Mouse (Mus musculus) gastrocnemius, postnatal 4 days (tissue): ENCODE data around the gene 1700013G24Rik. TPM values are rescaled to one million over a fixed set of nuclear protein-coding genes. Genes with fewer than 3 reads are reported as not detected.
"Not testable (repeated sequence)": the region's sequence is repeated elsewhere in the genome, so short reads cannot be mapped to it uniquely, and the experiment has no call there.

Experiments
- DNase-seq, 2 experiments: peaks; one replicate each; pipeline ENCODE4 v3.0.0; 2021 to 2022; ENCODE audit warnings: low spot score in 2 of 2, mixed read lengths in 2 of 2
- long read RNA-seq, 2 experiments: library from polyadenylated mRNA; stranded (forward); transcript quantifications; one replicate each; pipeline ENCODE4 v2.0.0; 2021
- total RNA-seq, 2 experiments: library from RNA; stranded (reverse); gene quantifications; 2 replicates each; pipeline ENCODE4 v1.2.3; 2021

1700013G24Rik gene
- under 1 TPM in 1 of 2 experiments, not detected in 1; 0.34 TPM for total RNA-seq
- long read RNA-seq, experiment 1 = 0 reads
- long read RNA-seq, experiment 2, partial matches to known transcripts = 1 of 1 reads
- long read RNA-seq, experiment 2, other reads (novel, unspliced or antisense) = 0 of 1 reads

DNA sequence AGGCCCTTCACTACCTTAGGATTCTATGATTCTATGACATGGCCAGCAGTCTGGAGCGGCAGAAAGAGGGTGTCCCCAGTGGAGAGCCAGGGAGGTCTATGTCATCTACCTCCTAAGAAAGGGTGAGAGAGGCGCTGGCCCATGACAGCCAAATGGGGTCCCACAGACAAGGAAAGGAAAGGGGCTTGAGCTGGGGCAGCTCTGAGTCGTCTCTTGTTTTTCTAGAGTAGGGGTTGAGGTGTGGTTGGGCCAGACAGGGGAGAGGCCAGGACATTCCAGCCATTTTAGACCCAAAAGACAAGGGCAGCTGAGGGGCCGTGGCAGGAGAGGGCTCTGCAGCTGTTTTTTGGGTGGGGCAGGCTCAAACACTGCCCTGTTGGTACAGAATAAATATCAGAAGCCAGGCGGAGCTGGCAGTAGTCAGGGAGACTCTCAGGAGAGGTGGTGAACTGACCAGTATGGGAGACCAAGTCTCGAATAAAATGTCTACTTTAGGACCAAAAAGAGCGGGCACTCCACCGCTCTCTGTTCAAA lies at the start of gene 1700013G24Rik:
Gene 1700013G24Rik (plus strand): TSS at position 51 of the 534 bp plus-strand sequence.
- DNase-seq = no peak

- DNase-seq = no peak
Observed at GRCm38 (mm10) chr4:137405571-137405970, 47.5 kb upstream of the 1700013G24Rik start.

DNA sequence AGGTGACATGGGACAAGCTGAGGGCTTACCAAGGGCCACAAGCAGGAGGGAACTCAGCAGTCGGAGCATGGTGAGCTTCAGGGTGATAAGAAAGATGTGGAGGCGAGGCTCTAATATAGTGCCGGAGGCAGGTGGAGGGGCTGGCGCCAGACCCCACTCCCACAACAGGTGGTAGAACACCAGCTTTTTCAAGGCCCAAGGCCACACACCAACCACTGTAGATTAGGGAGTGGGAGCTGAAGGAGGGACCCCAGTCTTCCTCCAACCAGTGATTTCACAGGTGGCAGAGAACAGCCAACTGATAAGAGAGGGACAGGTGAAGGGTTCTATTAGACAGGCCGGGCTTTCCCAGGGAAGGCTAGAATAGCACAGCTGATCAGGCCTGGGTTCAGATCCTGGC lies 43.4 kb upstream of the 1700013G24Rik start, which contains the start of gene Cela3a:
Gene Cela3a (minus strand): TSS at position 101 of the 400 bp plus-strand sequence.
- DNase-seq = no peak

- not testable (repeated sequence) for DNase-seq
Observed at GRCm38 (mm10) chr4:137412185-137412709, 40.8 kb upstream of the 1700013G24Rik start.

DNA sequence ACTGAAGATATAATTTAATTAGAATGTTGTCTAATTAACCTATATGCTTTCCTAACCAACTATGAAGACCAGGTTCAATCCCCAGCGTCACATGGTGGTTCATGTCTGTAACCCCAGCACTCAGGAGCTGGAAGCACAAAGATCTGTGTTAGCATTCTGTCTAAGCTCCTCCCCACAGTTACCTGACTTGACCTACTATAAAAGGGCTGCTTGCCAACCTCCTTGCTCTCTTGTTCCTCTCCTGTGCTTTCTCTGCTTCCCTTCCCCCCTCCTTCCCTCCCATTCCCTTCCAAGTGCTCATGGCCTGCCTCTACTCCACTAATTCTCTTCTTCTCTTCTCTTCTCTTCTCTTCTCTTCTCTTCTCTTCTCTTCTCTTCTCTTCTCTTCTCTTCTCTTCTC lies 38.1 kb upstream of the 1700013G24Rik start:
- no peak for DNase-seq

DNA sequence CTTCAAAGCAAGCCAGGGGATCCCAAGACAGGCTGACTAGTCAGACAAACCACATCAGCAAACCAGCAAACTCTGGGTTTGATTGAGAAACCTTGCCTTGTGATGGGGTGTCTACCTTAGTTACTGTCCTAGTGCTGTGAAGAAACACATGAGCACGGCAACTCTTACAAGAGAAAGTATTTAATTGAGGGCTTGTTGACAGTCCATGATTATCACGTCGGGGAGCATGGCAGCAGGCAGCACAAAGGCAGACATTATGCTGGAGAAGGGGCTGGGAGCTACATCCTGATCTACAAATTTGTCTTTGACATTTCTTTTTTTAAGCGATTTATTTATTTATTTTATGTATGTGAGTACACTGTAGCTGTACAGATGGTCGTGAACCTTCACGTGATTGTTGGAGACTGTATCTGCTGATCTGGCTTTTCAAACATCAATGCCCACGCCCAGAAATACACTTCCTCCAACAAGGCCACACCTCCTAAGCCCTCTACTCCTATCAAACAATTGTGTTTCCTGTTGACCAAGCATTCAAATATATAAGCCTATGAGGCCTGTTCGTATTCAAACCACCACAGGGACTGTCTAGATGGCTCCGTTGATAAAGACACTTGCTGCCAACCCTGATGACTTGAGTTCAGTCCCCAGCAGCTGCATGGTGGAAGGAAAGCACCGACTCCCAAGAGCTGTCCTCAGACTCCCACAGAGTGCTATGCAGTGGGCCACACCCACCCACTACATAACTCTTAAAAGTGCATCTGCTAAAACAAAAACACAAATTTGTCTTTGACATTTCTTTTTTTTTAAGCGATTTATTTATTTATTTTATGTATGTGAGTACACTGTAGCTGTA lies 35.1 kb upstream of the 1700013G24Rik start:
- DNase-seq = no peak

- no peak for DNase-seq
Observed at GRCm38 (mm10) chr4:137430502-137430901, 22.6 kb upstream of the 1700013G24Rik start, which contains the start of gene Cela3b. Cela3b (minus strand) TSS chr4:137430540.

GRCm38 (mm10) chr4:137432700-137433550 lies 20.2 kb upstream of the 1700013G24Rik start:
- DNase-seq = not testable (repeated sequence)

GRCm38 (mm10) chr4:137436979-137437669 lies 16.0 kb upstream of the 1700013G24Rik start:
- DNase-seq = no peak

DNA sequence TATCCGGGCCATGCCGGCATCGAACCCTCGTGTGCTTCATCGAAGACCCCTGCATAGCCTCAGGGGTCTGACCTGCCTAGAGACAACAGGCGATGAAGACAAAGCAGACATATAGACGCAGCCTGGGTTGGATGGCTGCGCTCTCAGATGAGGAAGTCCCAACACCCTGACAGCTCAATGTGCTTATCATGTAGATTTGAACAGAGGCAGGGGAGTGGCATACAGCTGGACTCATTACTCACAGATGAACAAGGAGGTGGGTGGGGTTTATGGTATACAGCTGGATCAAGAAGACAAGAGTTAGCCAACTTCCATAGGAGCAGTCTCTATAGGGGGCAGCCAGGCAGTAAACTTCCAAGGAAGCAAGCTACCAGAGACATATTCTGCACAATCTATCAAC lies 14.2 kb upstream of the 1700013G24Rik start:
- DNase-seq = no peak

DNA sequence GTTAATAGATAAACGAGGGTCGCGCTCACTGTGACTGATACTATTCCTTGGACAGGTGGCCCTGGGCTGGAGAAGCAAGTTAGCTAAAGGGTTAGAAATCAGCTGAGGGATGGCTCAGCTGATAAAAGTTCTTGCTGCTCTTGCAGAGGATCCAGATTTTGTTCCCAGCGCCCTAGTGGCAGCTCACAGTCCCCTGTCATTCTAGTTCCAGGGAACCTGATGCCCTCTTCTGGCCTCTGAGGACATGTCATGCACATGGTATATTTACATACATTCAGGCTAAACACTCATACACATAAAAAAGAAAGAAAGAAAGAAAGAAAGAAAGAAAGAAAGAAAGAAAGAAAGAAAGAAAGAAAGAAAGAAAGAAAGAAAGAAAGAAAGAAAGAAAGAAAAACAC lies 11.8 kb upstream of the 1700013G24Rik start:
- DNase-seq = no peak

- peak; percentile 50 to 69 for DNase-seq
Observed at GRCm38 (mm10) chr4:137443625-137444024, 9.5 kb upstream of the 1700013G24Rik start.

- no peak for DNase-seq
Observed at GRCm38 (mm10) chr4:137445881-137446280, 7.2 kb upstream of the 1700013G24Rik start.

- no peak for DNase-seq
Observed at GRCm38 (mm10) chr4:137447363-137448196, 5.5 kb upstream of the 1700013G24Rik start.

GRCm38 (mm10) chr4:137448197-137448596 lies 4.9 kb upstream of the 1700013G24Rik start:
- peak in 1 of 2 experiments; percentile 66 for DNase-seq

- DNase-seq = no peak
Observed at GRCm38 (mm10) chr4:137448641-137449040, 4.4 kb upstream of the 1700013G24Rik start.

GRCm38 (mm10) chr4:137449132-137449531 lies 4.0 kb upstream of the 1700013G24Rik start:
- no peak for DNase-seq

- peak in 1 of 2 experiments; percentile 59 for DNase-seq
Observed at GRCm38 (mm10) chr4:137449715-137450114, 3.4 kb upstream of the 1700013G24Rik start.

GRCm38 (mm10) chr4:137452190-137452589 lies 894 bp upstream of the 1700013G24Rik start:
- no peak for DNase-seq
